Comparison of ENCODE assay signal across 20 mouse cellular contexts in the genomic region with DNA sequence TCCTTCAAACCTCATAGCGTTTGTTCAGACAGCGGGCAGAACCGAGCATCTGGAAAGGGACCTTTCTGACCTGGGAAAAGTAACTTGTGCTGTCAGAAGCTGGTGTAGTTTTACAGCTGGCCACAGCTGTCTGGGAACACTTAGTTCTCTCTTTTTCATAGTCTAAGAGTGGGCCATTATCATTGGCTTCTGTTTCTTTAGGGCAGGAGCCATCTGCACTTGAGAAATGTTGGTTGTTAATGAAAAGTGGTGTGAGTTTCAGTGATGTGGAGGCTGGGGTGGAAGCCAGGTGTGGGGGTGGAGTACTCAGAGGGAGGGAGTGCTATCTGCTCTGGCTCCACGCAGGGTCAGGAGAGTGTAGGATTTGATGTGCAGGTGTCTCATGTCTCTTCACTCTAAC. TPM values are rescaled to one million over a fixed set of nuclear protein-coding genes. Genes with fewer than 3 reads are reported as not detected.
A peak's percentile ranks its signal among the peaks of the same experiment; 100 is the strongest.
DNase-seq lines count a peak whose midpoint lies in the region; ATAC-seq and TF ChIP-seq lines count a peak whose summit lies in the region.
"Had no signal": no experiment of that assay in that cellular context is flagged by ENCODE, and none has a peak within 500 bp of the region (broad histone marks: within the 10 kb centered on the region; RNA-seq: fewer than 3 reads in every experiment).

No protein-coding gene starts in this region.

- H3K9ac ChIP-seq in forebrain, embryonic 11.5 days (ENCODE audit: low read length) = no peak overlapping the region
- no peak overlapping the region for H3K9ac ChIP-seq in forebrain, embryonic 12.5 days
- no peak overlapping the region for H3K9ac ChIP-seq in kidney, postnatal 0 days (ENCODE audit: low read depth, low read length)
- H3K9ac ChIP-seq in heart, embryonic 13.5 days = no peak overlapping the region
- H3K9ac ChIP-seq in limb, embryonic 11.5 days (ENCODE audit: low read length) = no peak overlapping the region
- H3K9ac ChIP-seq: limb, embryonic 13.5 days; midbrain, embryonic 15.5 days; stomach, embryonic 15.5 days had no signal

- H3K27me3 ChIP-seq in forebrain, embryonic 11.5 days (ENCODE audit: control insufficient read depth, insufficient read depth, low read length) = no peaks in the 10 kb centered on the region
- no peaks in the 10 kb centered on the region for H3K27me3 ChIP-seq in forebrain, embryonic 12.5 days
- no peaks in the 10 kb centered on the region for H3K27me3 ChIP-seq in kidney, postnatal 0 days (ENCODE audit: insufficient read depth, low read length)
- H3K27me3 ChIP-seq in heart, embryonic 13.5 days (replicated peaks) = no peaks in the 10 kb centered on the region
- H3K27me3 ChIP-seq in limb, embryonic 11.5 days (ENCODE audit: control insufficient read depth, insufficient read depth, low read length) = no peaks in the 10 kb centered on the region
- H3K27me3 ChIP-seq: CH12.LX; limb, embryonic 13.5 days; midbrain, embryonic 15.5 days; stomach, embryonic 15.5 days had no signal

- no peaks in the 10 kb centered on the region for H3K4me1 ChIP-seq in forebrain, embryonic 11.5 days (replicated peaks; ENCODE audit: control insufficient read depth, insufficient read depth, low read length)
- peaks cover 11% of the 10 kb centered on the region for H3K4me1 ChIP-seq in forebrain, embryonic 12.5 days
- H3K4me1 ChIP-seq in kidney, postnatal 0 days (replicated peaks; ENCODE audit: insufficient read depth, low read length) = peaks cover 6% of the 10 kb centered on the region; the same call in 1 of the 2 replicates
- peaks cover 38% of the 10 kb centered on the region for H3K4me1 ChIP-seq in heart, embryonic 13.5 days
- peaks cover 9% of the 10 kb centered on the region; the same call in 1 of the 2 replicates for H3K4me1 ChIP-seq in limb, embryonic 11.5 days (ENCODE audit: control insufficient read depth, insufficient read depth, low read length)

- H3K27ac ChIP-seq in forebrain, embryonic 11.5 days (ENCODE audit: low read depth, low read length) = no peak overlapping the region
- H3K27ac ChIP-seq in forebrain, embryonic 12.5 days = no peak overlapping the region
- H3K27ac ChIP-seq in kidney, postnatal 0 days = 0 out of 2 replicates have a peak overlapping the region, but pooled peaks have one; percentile 42
- 0 out of 2 replicates have a peak overlapping the region, but pooled peaks have one; percentile 21 for H3K27ac ChIP-seq in heart, embryonic 13.5 days (replicated peaks)
- peak overlapping the region; percentile 36; the same call in 1 of the 2 replicates for H3K27ac ChIP-seq in limb, embryonic 11.5 days (replicated peaks; ENCODE audit: low read depth, low read length)
- H3K27ac ChIP-seq: limb, embryonic 13.5 days; midbrain, embryonic 15.5 days; stomach, embryonic 15.5 days had no signal

- no peaks in the 10 kb centered on the region; the same call in 1 of the 2 replicates for H3K36me3 ChIP-seq in forebrain, embryonic 11.5 days (ENCODE audit: control insufficient read depth, insufficient read depth, low read length)
- H3K36me3 ChIP-seq in forebrain, embryonic 12.5 days (replicated peaks) = peaks cover 29% of the 10 kb centered on the region
- H3K36me3 ChIP-seq in kidney, postnatal 0 days (ENCODE audit: insufficient read depth, low read length) = 0 out of 2 replicates have a peak, but pooled peaks cover 4% of the 10 kb centered on the region
- H3K36me3 ChIP-seq in heart, embryonic 13.5 days = peaks cover 45% of the 10 kb centered on the region
- peaks cover 3% of the 10 kb centered on the region; the same call in 1 of the 2 replicates for H3K36me3 ChIP-seq in limb, embryonic 11.5 days (ENCODE audit: control insufficient read depth, insufficient read depth, low read length)

- H3K4me3 ChIP-seq in forebrain, embryonic 11.5 days (ENCODE audit: low read depth, low read length) = no peak overlapping the region
- no peak overlapping the region for H3K4me3 ChIP-seq in forebrain, embryonic 12.5 days (replicated peaks)
- no peak overlapping the region for H3K4me3 ChIP-seq in kidney, postnatal 0 days (replicated peaks; ENCODE audit: low read depth, low read length)
- no peak overlapping the region for H3K4me3 ChIP-seq in heart, embryonic 13.5 days
- no peak overlapping the region for H3K4me3 ChIP-seq in limb, embryonic 11.5 days (ENCODE audit: low read depth, low read length)
- H3K4me3 ChIP-seq: erythroblast, embryonic 14.5 days; limb, embryonic 13.5 days; midbrain, embryonic 15.5 days; stomach, embryonic 15.5 days had no signal

- DNase-seq in forebrain, embryonic 11.5 days (ENCODE audit: low spot score) = peak; percentile 42
- peak; percentile 85 for DNase-seq in kidney, postnatal 0 days (ENCODE audit: low spot score)
- DNase-seq in kidney, adult 18-20 months = no peak
- DNase-seq in limb, embryonic 11.5 days (ENCODE audit: low spot score) = peak; percentile 59
- DNase-seq in right cerebral cortex, postnatal 14 days = no peak
- DNase-seq in spleen, adult 12 weeks (ENCODE audit: low spot score) = no peak
- DNase-seq: cerebellum, postnatal 25 days; layer of hippocampus, postnatal 36 days; lung, adult 18-20 months; thymus, postnatal 25 days had no signal

- ATAC-seq in forebrain, embryonic 11.5 days (replicated peaks; ENCODE audit: low FRiP score) = no peak
- ATAC-seq in forebrain, embryonic 12.5 days (ENCODE audit: low FRiP score) = no peak
- ATAC-seq in kidney, postnatal 0 days (replicated peaks; ENCODE audit: low FRiP score, low read depth) = peak; percentile 47
- ATAC-seq in heart, embryonic 13.5 days (ENCODE audit: extremely low read depth, insufficient number of reproducible peaks, low FRiP score, low TSS enrichment) = no peak
- peak; percentile 51; the same call in 1 of the 2 replicates for ATAC-seq in limb, embryonic 11.5 days (ENCODE audit: insufficient number of reproducible peaks, low FRiP score, low TSS enrichment, low read depth)
- ATAC-seq: midbrain, embryonic 15.5 days had no signal

- H3K9me3 ChIP-seq in forebrain, embryonic 11.5 days (ENCODE audit: control insufficient read depth, low read length) = no peaks in the 10 kb centered on the region
- no peaks in the 10 kb centered on the region for H3K9me3 ChIP-seq in forebrain, embryonic 12.5 days
- no peaks in the 10 kb centered on the region for H3K9me3 ChIP-seq in kidney, postnatal 0 days (replicated peaks; ENCODE audit: low read length)
- H3K9me3 ChIP-seq in heart, embryonic 13.5 days = no peaks in the 10 kb centered on the region
- no peaks in the 10 kb centered on the region for H3K9me3 ChIP-seq in limb, embryonic 11.5 days (ENCODE audit: control insufficient read depth, low read length)
- H3K9me3 ChIP-seq: limb, embryonic 13.5 days; midbrain, embryonic 15.5 days; stomach, embryonic 15.5 days had no signal

- WGBS in forebrain, embryonic 11.5 days = 81% methylated on average over 4 of the region's 4 CpGs
- WGBS in forebrain, embryonic 12.5 days = 82% methylated on average over 4 of the region's 4 CpGs
- 16% methylated on average over 4 of the region's 4 CpGs for WGBS in kidney, postnatal 0 days
- WGBS in heart, embryonic 13.5 days = 73% methylated on average over 4 of the region's 4 CpGs
- WGBS in limb, embryonic 11.5 days = 20% methylated on average over 4 of the region's 4 CpGs

- no peak for TF ChIP-seq CTCF in kidney, postnatal 0 days (IDR thresholded peaks at IDR 0.05; ENCODE audit: low read depth)

- no peak overlapping the region for H3K4me2 ChIP-seq in forebrain, embryonic 11.5 days (ENCODE audit: low read depth, low read length, severe bottlenecking)
- H3K4me2 ChIP-seq in forebrain, embryonic 12.5 days = no peak overlapping the region
- no peak overlapping the region for H3K4me2 ChIP-seq in kidney, postnatal 0 days (ENCODE audit: low read length)
- H3K4me2 ChIP-seq in heart, embryonic 13.5 days = no peak overlapping the region
- 0 out of 2 replicates have a peak overlapping the region, but pooled peaks have one; percentile 2 for H3K4me2 ChIP-seq in limb, embryonic 11.5 days (ENCODE audit: low read depth, severe bottlenecking)
- H3K4me2 ChIP-seq: limb, embryonic 13.5 days; midbrain, embryonic 15.5 days; stomach, embryonic 15.5 days had no signal

RNA-seq across cellular contexts. Expression of a gene that starts 5.6 kb away (rescaled TPM):
- polyA plus RNA-seq in forebrain, embryonic 11.5 days (2014; fragmentation: Nextera tagmentation; extraction: Ambion mirVana) = 97.7 and 99.9 TPM in 2 replicates
- 86.9 and 90.4 TPM in 2 replicates for polyA plus RNA-seq in forebrain, embryonic 12.5 days (2016; fragmentation: Nextera tagmentation; extraction: Ambion mirVana)
- polyA plus RNA-seq in kidney, postnatal 0 days (2015; fragmentation: Nextera tagmentation; extraction: Ambion mirVana) = 109 and 116 TPM in 2 replicates
- polyA plus RNA-seq in heart, embryonic 13.5 days (2015; fragmentation: Nextera tagmentation; extraction: Ambion mirVana) = 76.6 and 96.8 TPM in 2 replicates
- polyA plus RNA-seq in limb, embryonic 11.5 days (2014; fragmentation: Nextera tagmentation; extraction: Ambion mirVana) = 86.8 and 86.9 TPM in 2 replicates

RNA-seq across cellular contexts. Expression of a gene that starts 6.0 kb away (rescaled TPM):
- polyA plus RNA-seq in forebrain, embryonic 11.5 days (2014; fragmentation: Nextera tagmentation; extraction: Ambion mirVana) = 20.2 and 20.7 TPM in 2 replicates
- 19.0 and 23.4 TPM in 2 replicates for polyA plus RNA-seq in forebrain, embryonic 12.5 days (2016; fragmentation: Nextera tagmentation; extraction: Ambion mirVana)
- 30.3 and 31.6 TPM in 2 replicates for polyA plus RNA-seq in kidney, postnatal 0 days (2015; fragmentation: Nextera tagmentation; extraction: Ambion mirVana)
- 31.9 and 38.8 TPM in 2 replicates for polyA plus RNA-seq in heart, embryonic 13.5 days (2015; fragmentation: Nextera tagmentation; extraction: Ambion mirVana)
- 14.7 and 18.3 TPM in 2 replicates for polyA plus RNA-seq in limb, embryonic 11.5 days (2014; fragmentation: Nextera tagmentation; extraction: Ambion mirVana)

RNA-seq across cellular contexts. Expression of a gene that starts 50.7 kb away (rescaled TPM):
- not detected in 2 replicates for polyA plus RNA-seq in forebrain, embryonic 11.5 days (2014; fragmentation: Nextera tagmentation; extraction: Ambion mirVana)
- polyA plus RNA-seq in forebrain, embryonic 12.5 days (2016; fragmentation: Nextera tagmentation; extraction: Ambion mirVana) = not detected in 2 replicates
- not detected in 2 replicates for polyA plus RNA-seq in kidney, postnatal 0 days (2015; fragmentation: Nextera tagmentation; extraction: Ambion mirVana)
- polyA plus RNA-seq in heart, embryonic 13.5 days (2015; fragmentation: Nextera tagmentation; extraction: Ambion mirVana) = not detected in 2 replicates
- not detected in 2 replicates for polyA plus RNA-seq in limb, embryonic 11.5 days (2014; fragmentation: Nextera tagmentation; extraction: Ambion mirVana)
- polyA plus RNA-seq: erythroblast, embryonic 14.5 days; frontal cortex, adult 2 months; intestine, embryonic 14.5 days; limb, embryonic 13.5 days; midbrain, embryonic 15.5 days; neural tube, embryonic 11.5 days; stomach, embryonic 15.5 days had no signal

Comparison
In these comparisons a context has a peak if more than half of its experiments do, and no peak if none do; other contexts are left out.
1. DNase-seq: peak in forebrain, embryonic 11.5 days (single experiment), kidney, postnatal 0 days (single experiment) and limb, embryonic 11.5 days (single experiment); none in kidney, adult 18-20 months (single experiment), right cerebral cortex, postnatal 14 days (single experiment) and spleen, adult 12 weeks (single experiment).
2. ATAC-seq: peak in kidney, postnatal 0 days (single experiment) and limb, embryonic 11.5 days (single experiment); none in forebrain, embryonic 11.5 days (single experiment), forebrain, embryonic 12.5 days (single experiment) and heart, embryonic 13.5 days (single experiment).
3. H3K27ac ChIP-seq: peak in kidney, postnatal 0 days (single experiment), heart, embryonic 13.5 days (single experiment) and limb, embryonic 11.5 days (single experiment); none in forebrain, embryonic 11.5 days (single experiment) and forebrain, embryonic 12.5 days (single experiment).